Mouse (Mus musculus): ENCODE measurements around the gene Zfp534.
"Not testable (repeated sequence)": the region's sequence is repeated elsewhere in the genome, so short reads cannot be mapped to it uniquely, and the experiment has no call there.

- TF ChIP-seq CTCF, EP300 (IDR thresholded peaks at IDR 0.05): not testable (repeated sequence)
Measured at GRCm38 (mm10) chr4:147655245-147655644, 47.1 kb downstream of the Zfp534 start.
